Mouse (Mus musculus) neutrophil, adult 65 days (primary cell): ENCODE measurements around the gene Gm42791. TPM values are rescaled to one million over a fixed set of nuclear protein-coding genes. Genes with fewer than 3 reads are reported as not detected.

Experiments used
- total RNA-seq: library from RNA; stranded (reverse); gene quantifications from 2 replicates; pipeline ENCODE4 v1.2.4, GENCODE M21; 2023

Gm42791 gene
- total RNA-seq: 2.6 and 2.9 TPM in 2 replicates

DNA sequence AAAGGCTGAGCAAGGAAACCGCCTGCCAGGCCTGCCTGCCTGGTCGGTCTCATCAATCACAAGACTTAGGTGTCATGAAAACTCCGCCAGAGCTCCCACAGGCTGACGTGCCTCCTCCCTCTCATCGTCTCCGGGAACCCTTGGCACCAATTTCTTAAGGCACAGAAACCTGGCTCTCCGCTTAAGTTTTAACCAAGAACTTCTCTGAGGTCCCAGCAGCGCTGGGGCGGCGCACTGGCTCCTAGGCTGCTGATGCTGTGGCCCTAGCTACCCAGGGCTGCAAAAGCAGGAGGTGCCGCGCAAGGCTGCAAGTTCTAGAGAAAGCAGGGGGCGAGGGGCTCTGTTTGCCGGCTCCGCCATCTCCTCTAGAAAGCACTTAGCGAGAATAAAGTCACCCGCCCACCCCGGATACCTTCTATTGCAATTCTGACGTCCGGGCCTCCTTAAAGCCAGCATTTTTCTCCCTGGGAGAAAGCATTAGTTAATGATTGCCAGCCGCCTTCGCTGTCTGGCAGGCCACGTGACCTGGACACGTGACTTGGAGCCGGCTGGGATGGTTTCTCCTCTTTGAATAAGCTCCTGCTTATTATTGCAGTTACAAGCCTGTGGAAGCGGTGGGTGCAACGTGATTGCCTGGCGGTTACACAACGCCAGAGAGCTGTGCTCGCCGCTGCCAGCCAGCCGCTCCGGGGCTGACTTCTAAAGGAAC is at the start of gene Gm42791:
Gene Gm42791 (minus strand): TSS at position 442 of the 709 bp plus-strand sequence.

DNA sequence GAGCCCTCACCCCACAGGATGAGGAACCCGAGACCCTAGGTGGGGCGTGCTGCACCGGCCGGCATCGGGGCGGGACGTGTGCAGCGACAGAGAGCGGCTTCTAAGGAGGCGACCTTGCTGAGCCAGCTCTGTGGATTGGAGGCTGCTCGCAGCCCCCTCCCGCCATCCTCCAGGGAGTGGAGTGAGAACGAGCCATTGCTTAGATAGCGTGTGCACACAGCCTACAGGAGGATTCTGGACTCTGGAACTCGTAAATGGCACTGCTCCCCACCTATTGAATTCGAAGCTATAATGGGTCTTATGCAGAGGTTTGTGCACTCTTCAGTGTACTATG is 65.9 kb downstream of the Gm42791 start, which contains the start of gene Katnal1:
Gene Katnal1 (minus strand): TSS at position 205 of the 334 bp plus-strand sequence.

Other genes starting within 250 kb of the Gm42791 start
- 0.86 and 1.3 TPM in 2 replicates for gene Katnal1, start 65.8 kb downstream of the Gm42791 start, total RNA-seq
- 22.8 and 39.3 TPM in 2 replicates for gene Uspl1, start 189.2 kb upstream of the Gm42791 start, total RNA-seq
- gene Hmgb1, start 189.3 kb upstream of the Gm42791 start, total RNA-seq: 245 and 292 TPM in 2 replicates